Mouse (Mus musculus): ENCODE data around the gene a.

DNA sequence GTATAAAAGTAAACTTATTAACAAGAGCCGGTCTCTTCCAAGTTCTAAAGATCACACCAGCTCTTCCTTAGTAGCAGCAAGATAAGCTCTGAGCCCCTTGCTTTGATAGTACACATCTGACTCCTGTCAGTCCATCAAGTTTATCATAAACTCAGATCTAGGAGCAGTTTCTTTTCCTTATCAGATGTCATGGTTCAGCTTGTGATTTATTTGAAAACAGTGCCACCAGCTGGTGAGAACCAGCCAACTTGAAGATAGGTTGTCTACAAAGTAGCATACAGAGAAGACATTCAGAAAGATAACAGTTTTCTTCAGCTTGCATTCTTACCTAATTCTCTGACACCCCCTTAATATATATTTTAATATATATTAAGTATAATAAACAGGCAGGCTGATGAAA lies 64.2 kb downstream of the a start:
- TF ChIP-seq POLR2A (IDR thresholded peaks at IDR 0.05; ENCODE audit: insufficient read depth, low read depth, low read length) (no peak), CTCF (IDR thresholded peaks at IDR 0.05) (peak; percentile 84), EP300 (IDR thresholded peaks at IDR 0.05; ENCODE audit: insufficient read depth, low read depth, low read length) (no peak)
